Mouse (Mus musculus) right cerebral cortex, postnatal 25 days (tissue): ENCODE results near the gene Gm21304.
"Not testable (repeated sequence)": the region's sequence is repeated elsewhere in the genome, so short reads cannot be mapped to it uniquely, and the experiment has no call there.

ENCODE experiments used
- DNase-seq: peaks from one replicate; pipeline ENCODE4 v3.0.0; 2022

The Gm21304 gene

DNA sequence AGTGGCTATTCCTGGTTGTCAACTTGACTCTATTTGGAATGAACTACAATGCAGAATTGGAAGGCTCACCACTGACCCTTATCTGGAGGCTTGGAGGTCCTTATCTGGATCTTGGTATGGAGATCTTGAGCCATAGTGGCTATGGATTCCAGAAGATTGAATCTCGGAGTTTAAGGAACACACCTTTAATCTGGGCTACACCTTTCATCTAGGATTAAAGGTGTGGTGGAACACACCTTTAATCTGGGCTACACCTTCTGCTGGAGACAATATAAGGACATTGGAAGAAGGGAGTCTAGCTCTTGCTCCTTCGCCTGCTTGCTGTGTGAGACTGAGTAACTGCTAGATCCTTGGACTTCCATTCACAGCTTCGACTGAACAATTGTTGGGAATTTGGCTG lies at the start of gene Gm21304:
Gm21304 (plus strand) TSS at position 301 of the 400 bp plus-strand sequence.
- DNase-seq = not testable (repeated sequence)

DNA sequence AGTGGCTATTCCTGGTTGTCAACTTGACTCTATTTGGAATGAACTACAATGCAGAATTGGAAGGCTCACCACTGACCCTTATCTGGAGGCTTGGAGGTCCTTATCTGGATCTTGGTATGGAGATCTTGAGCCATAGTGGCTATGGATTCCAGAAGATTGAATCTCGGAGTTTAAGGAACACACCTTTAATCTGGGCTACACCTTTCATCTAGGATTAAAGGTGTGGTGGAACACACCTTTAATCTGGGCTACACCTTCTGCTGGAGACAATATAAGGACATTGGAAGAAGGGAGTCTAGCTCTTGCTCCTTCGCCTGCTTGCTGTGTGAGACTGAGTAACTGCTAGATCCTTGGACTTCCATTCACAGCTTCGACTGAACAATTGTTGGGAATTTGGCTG lies 25.6 kb upstream of the Gm21304 start, which contains the start of gene Gm21293:
Gm21293 (plus strand) TSS at position 301 of the 400 bp plus-strand sequence.
- DNase-seq = not testable (repeated sequence)

DNA sequence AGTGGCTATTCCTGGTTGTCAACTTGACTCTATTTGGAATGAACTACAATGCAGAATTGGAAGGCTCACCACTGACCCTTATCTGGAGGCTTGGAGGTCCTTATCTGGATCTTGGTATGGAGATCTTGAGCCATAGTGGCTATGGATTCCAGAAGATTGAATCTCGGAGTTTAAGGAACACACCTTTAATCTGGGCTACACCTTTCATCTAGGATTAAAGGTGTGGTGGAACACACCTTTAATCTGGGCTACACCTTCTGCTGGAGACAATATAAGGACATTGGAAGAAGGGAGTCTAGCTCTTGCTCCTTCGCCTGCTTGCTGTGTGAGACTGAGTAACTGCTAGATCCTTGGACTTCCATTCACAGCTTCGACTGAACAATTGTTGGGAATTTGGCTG lies 17.1 kb upstream of the Gm21304 start, which contains the start of gene Gm6763:
Gm6763 (plus strand) TSS at position 301 of the 400 bp plus-strand sequence.
- not testable (repeated sequence) for DNase-seq

DNA sequence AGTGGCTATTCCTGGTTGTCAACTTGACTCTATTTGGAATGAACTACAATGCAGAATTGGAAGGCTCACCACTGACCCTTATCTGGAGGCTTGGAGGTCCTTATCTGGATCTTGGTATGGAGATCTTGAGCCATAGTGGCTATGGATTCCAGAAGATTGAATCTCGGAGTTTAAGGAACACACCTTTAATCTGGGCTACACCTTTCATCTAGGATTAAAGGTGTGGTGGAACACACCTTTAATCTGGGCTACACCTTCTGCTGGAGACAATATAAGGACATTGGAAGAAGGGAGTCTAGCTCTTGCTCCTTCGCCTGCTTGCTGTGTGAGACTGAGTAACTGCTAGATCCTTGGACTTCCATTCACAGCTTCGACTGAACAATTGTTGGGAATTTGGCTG lies 8.6 kb upstream of the Gm21304 start, which contains the start of gene Gm8764:
Gm8764 (plus strand) TSS at position 301 of the 400 bp plus-strand sequence.
- not testable (repeated sequence) for DNase-seq

DNA sequence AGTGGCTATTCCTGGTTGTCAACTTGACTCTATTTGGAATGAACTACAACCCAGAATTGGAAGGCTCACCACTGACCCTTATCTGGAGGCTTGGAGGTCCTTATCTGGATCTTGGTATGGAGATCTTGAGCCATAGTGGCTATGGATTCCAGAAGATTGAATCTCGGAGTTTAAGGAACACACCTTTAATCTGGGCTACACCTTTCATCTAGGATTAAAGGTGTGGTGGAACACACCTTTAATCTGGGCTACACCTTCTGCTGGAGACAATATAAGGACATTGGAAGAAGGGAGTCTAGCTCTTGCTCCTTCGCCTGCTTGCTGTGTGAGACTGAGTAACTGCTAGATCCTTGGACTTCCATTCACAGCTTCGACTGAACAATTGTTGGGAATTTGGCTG lies 8.4 kb downstream of the Gm21304 start, which contains the start of gene Gm21312:
Gm21312 (plus strand) TSS at position 301 of the 400 bp plus-strand sequence.
- DNase-seq = not testable (repeated sequence)

DNA sequence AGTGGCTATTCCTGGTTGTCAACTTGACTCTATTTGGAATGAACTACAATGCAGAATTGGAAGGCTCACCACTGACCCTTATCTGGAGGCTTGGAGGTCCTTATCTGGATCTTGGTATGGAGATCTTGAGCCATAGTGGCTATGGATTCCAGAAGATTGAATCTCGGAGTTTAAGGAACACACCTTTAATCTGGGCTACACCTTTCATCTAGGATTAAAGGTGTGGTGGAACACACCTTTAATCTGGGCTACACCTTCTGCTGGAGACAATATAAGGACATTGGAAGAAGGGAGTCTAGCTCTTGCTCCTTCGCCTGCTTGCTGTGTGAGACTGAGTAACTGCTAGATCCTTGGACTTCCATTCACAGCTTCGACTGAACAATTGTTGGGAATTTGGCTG lies 16.9 kb downstream of the Gm21304 start, which contains the start of gene Gm20765:
Gm20765 (plus strand) TSS at position 301 of the 400 bp plus-strand sequence.
- DNase-seq = not testable (repeated sequence)

DNA sequence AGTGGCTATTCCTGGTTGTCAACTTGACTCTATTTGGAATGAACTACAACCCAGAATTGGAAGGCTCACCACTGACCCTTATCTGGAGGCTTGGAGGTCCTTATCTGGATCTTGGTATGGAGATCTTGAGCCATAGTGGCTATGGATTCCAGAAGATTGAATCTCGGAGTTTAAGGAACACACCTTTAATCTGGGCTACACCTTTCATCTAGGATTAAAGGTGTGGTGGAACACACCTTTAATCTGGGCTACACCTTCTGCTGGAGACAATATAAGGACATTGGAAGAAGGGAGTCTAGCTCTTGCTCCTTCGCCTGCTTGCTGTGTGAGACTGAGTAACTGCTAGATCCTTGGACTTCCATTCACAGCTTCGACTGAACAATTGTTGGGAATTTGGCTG lies 25.4 kb downstream of the Gm21304 start, which contains the start of gene Gm4340:
Gm4340 (plus strand) TSS at position 301 of the 400 bp plus-strand sequence.
- not testable (repeated sequence) for DNase-seq

DNA sequence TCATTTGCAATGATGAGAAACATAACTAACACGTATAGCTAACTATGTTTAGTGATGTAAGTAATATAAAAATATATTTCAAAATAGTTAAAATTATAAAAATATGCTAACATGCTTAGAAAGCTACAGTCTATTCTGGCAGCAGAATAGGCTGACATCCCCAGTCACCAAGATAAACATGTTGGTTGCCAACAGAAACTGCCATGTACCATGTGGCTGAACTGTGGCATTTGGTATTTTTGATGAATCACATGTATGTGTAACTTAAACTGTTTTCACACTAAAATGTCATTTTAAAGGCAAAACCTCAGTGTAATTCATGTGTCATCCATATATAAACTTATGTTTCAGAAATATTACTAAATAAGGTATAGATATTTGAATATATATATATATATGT lies 41.3 kb downstream of the Gm21304 start:
- DNase-seq = no peak

DNA sequence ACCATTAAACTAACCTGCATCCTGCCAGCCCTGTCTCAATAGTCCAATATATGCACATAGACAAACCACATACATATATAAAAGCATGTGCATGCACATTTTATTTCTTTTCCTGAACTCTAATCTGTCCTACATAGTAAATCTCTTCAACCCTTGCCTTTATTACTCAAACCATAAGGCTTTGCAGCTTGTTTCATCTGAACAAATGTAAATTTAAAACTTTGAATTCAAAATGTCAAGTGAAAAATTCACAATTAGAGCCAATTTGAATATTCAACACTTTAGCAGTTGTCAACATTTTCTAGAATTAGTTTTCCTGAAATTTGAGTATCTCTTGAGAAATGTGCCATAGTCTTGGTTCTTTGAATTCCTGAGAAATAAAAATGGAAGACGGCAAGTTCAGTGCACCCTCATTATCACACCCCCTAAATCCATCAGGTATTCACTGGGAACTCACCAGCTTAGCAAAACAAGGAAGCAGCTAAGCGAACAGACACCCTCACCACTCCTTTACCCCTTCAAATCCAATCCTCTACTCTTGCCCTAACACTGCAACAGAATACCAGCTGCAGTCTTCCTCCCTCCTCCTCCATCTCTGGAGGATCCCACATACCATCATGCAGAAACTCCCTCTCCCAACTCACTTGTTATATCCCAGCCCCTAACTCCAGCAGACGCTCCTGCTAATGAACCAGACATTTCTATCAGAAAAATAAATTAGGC lies 42.1 kb downstream of the Gm21304 start:
- no peak for DNase-seq

DNA sequence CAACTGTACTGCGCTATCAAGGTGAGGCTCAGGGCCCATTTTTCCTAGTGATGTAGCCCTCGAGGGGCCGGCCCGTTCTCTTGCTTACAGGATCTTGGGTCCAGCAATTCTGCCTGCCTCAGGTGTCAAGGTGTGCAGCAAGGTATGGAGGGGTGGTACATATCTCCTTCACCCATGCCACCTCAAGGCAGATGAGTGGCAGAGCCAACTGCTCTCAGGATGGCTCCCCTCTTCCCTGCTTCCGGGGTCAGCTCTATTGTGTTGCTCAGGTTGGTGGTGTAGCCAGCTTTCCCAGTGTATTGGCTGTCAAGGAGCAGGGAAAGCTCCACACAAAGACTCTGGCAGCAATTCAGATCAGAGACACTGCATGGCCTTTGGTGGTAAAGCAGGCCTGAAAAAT lies 46.2 kb downstream of the Gm21304 start:
- no peak for DNase-seq
